Mouse (Mus musculus): ENCODE results near the gene Map1s. TPM values are rescaled to one million over a fixed set of nuclear protein-coding genes. Genes with fewer than 3 reads are reported as not detected.
A peak's percentile ranks its signal among the peaks of the same experiment; 100 is the strongest.

Map1s gene
- polyA plus RNA-seq, 1 experiment from 2014 or later: 26.0 TPM

- Histone ChIP-seq H3K4me2 (no peak overlapping the region), H3K27me3 (ENCODE audit: control insufficient read depth, insufficient read depth, low read length) (no peaks in the 10 kb centered on the region; the same call in 1 of the 2 replicates), H3K4me1 (ENCODE audit: control insufficient read depth, insufficient read depth, low read length) (peaks cover 10% of the 10 kb centered on the region), H3K9ac (ENCODE audit: low read depth, low read length) (no peak overlapping the region), H3K4me3 (ENCODE audit: low read depth, low read length) (no peak overlapping the region), H3K27ac (ENCODE audit: low read depth, low read length) (no peak overlapping the region), H3K36me3 (ENCODE audit: control insufficient read depth, insufficient read depth, low read length) (no peaks in the 10 kb centered on the region), H3K9me3 (replicated peaks; ENCODE audit: control insufficient read depth, low read length) (no peaks in the 10 kb centered on the region)
- WGBS (ENCODE audit: insufficient replicate concordance): 70% methylated on average over 2 of the region's 2 CpGs
- ATAC-seq (replicated peaks; ENCODE audit: insufficient number of reproducible peaks, low FRiP score, low TSS enrichment): no peak
Measured at GRCm38 (mm10) chr8:70900872-70901387, 4.8 kb upstream of the Map1s start.

GRCm38 (mm10) chr8:70902211-70902610 is 3.5 kb upstream of the Map1s start:
- 28% methylated on average over 5 of the region's 5 CpGs for WGBS (ENCODE audit: insufficient replicate concordance)
- H3K4me1 ChIP-seq (ENCODE audit: control insufficient read depth, insufficient read depth, low read length): peaks cover 9% of the 10 kb centered on the region; the same call in 1 of the 2 replicates
- H3K36me3 ChIP-seq (ENCODE audit: control insufficient read depth, insufficient read depth, low read length): no peaks in the 10 kb centered on the region
- H3K27me3 ChIP-seq (ENCODE audit: control insufficient read depth, insufficient read depth, low read length): no peaks in the 10 kb centered on the region; the same call in 1 of the 2 replicates
- no peak overlapping the region for H3K27ac ChIP-seq (ENCODE audit: low read depth, low read length)
- H3K4me2 ChIP-seq: no peak overlapping the region
- no peak for ATAC-seq (replicated peaks; ENCODE audit: insufficient number of reproducible peaks, low FRiP score, low TSS enrichment)
- no peaks in the 10 kb centered on the region for H3K9me3 ChIP-seq (replicated peaks; ENCODE audit: control insufficient read depth, low read length)
- no peak overlapping the region for H3K4me3 ChIP-seq (ENCODE audit: low read depth, low read length)
- H3K9ac ChIP-seq (ENCODE audit: low read depth, low read length): no peak overlapping the region

DNA sequence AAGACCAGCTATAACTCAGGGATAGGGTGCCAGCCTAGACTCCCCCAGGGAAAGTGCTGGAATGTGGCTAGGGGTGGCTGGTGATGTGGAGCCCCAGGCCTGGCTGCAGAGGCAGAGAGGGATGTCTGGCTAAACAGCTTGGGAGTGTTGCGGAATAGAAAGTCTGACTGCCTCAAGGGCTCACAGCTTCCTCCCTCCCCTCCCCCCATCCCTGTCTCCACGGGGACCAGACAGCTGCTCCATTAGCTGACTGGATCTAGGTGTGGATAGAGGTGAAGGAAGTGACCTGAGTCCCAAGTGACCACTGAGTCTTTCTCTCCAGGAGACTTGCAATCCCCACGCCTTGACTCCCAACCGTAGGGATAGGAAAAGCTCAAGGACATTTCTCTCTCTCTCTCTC is 2.6 kb upstream of the Map1s start:
- no peak overlapping the region for H3K27ac ChIP-seq (ENCODE audit: low read depth, low read length)
- no peak overlapping the region for H3K4me2 ChIP-seq
- peaks cover 13% of the 10 kb centered on the region for H3K4me1 ChIP-seq (ENCODE audit: control insufficient read depth, insufficient read depth, low read length)
- 44% methylated on average over 4 of the region's 4 CpGs for WGBS (ENCODE audit: insufficient replicate concordance)
- no peak overlapping the region for H3K4me3 ChIP-seq (ENCODE audit: low read depth, low read length)
- H3K9ac ChIP-seq (ENCODE audit: low read depth, low read length): no peak overlapping the region
- H3K27me3 ChIP-seq (ENCODE audit: control insufficient read depth, insufficient read depth, low read length): no peaks in the 10 kb centered on the region; the same call in 1 of the 2 replicates
- no peaks in the 10 kb centered on the region for H3K9me3 ChIP-seq (replicated peaks; ENCODE audit: control insufficient read depth, low read length)
- H3K36me3 ChIP-seq (ENCODE audit: control insufficient read depth, insufficient read depth, low read length): no peaks in the 10 kb centered on the region
- ATAC-seq (replicated peaks; ENCODE audit: insufficient number of reproducible peaks, low FRiP score, low TSS enrichment): no peak

GRCm38 (mm10) chr8:70903582-70903981 is 2.1 kb upstream of the Map1s start:
- Histone ChIP-seq H3K9me3 (replicated peaks; ENCODE audit: control insufficient read depth, low read length) (no peaks in the 10 kb centered on the region), H3K27ac (ENCODE audit: low read depth, low read length) (no peak overlapping the region), H3K9ac (ENCODE audit: low read depth, low read length) (no peak overlapping the region), H3K36me3 (ENCODE audit: control insufficient read depth, insufficient read depth, low read length) (no peaks in the 10 kb centered on the region), H3K4me3 (ENCODE audit: low read depth, low read length) (no peak overlapping the region), H3K4me2 (no peak overlapping the region), H3K27me3 (ENCODE audit: control insufficient read depth, insufficient read depth, low read length) (no peaks in the 10 kb centered on the region; the same call in 1 of the 2 replicates), H3K4me1 (ENCODE audit: control insufficient read depth, insufficient read depth, low read length) (peaks cover 13% of the 10 kb centered on the region)
- ATAC-seq (replicated peaks; ENCODE audit: insufficient number of reproducible peaks, low FRiP score, low TSS enrichment): no peak

DNA sequence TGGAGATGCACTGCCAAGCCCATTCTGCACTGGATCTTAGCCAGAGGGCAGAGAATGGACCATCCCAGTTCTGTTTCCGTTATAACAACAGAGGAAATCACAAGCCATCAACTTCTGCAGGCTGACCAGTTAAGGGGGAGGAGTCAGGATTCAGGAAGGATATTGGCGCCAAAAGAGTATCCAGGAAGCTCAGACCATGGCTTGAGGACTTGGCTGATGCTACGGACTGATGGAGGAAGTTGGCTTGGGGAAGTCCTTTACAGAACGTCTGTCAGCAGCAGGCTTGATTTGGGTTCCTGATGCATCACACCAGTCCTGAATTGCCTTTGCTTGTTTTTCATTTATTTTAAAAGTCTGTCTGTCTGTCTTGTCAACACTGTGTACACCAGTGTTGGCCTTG is 1.2 kb upstream of the Map1s start:
- Histone ChIP-seq H3K9me3 (replicated peaks; ENCODE audit: control insufficient read depth, low read length) (no peaks in the 10 kb centered on the region), H3K27ac (ENCODE audit: low read depth, low read length) (no peak overlapping the region), H3K36me3 (ENCODE audit: control insufficient read depth, insufficient read depth, low read length) (no peaks in the 10 kb centered on the region), H3K27me3 (ENCODE audit: control insufficient read depth, insufficient read depth, low read length) (no peaks in the 10 kb centered on the region; the same call in 1 of the 2 replicates), H3K9ac (ENCODE audit: low read depth, low read length) (no peak overlapping the region), H3K4me1 (ENCODE audit: control insufficient read depth, insufficient read depth, low read length) (peaks cover 13% of the 10 kb centered on the region), H3K4me3 (ENCODE audit: low read depth, low read length) (no peak overlapping the region), H3K4me2 (no peak overlapping the region)
- 43% methylated on average over 4 of the region's 4 CpGs for WGBS (ENCODE audit: insufficient replicate concordance)
- no peak for ATAC-seq (replicated peaks; ENCODE audit: insufficient number of reproducible peaks, low FRiP score, low TSS enrichment)

DNA sequence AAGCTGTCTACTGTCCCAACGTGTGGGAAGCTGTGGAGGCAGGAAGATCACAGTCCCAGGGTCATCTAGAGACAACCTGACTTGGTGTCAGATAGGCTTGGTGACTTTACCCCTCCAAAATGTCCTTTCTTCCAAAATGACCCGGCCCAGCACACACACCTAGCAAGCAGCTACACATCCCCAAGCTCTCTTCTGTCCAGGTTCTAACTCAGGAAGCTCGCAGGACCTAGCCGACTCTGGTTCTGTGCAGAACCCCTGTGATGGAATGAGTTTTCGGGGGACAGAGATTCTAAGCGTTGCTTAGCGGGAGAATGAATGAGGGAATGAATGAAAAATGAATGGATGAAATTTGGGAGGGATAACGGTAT is 285 bp upstream of the Map1s start:
- H3K4me2 ChIP-seq: peak overlapping the region; percentile 82
- no peaks in the 10 kb centered on the region for H3K36me3 ChIP-seq (ENCODE audit: control insufficient read depth, insufficient read depth, low read length)
- peaks cover 13% of the 10 kb centered on the region for H3K4me1 ChIP-seq (ENCODE audit: control insufficient read depth, insufficient read depth, low read length)
- H3K9ac ChIP-seq (ENCODE audit: low read depth, low read length): peak overlapping the region; percentile 89
- peak overlapping the region; percentile 92 for H3K27ac ChIP-seq (ENCODE audit: low read depth, low read length)
- H3K9me3 ChIP-seq (replicated peaks; ENCODE audit: control insufficient read depth, low read length): no peaks in the 10 kb centered on the region
- WGBS (ENCODE audit: insufficient replicate concordance): 20% methylated on average over 8 of the region's 8 CpGs
- peak; percentile 14; the same call in 1 of the 2 replicates for ATAC-seq (replicated peaks; ENCODE audit: insufficient number of reproducible peaks, low FRiP score, low TSS enrichment)
- no peaks in the 10 kb centered on the region; the same call in 1 of the 2 replicates for H3K27me3 ChIP-seq (ENCODE audit: control insufficient read depth, insufficient read depth, low read length)
- peak overlapping the region; percentile 82 for H3K4me3 ChIP-seq (ENCODE audit: low read depth, low read length)

DNA sequence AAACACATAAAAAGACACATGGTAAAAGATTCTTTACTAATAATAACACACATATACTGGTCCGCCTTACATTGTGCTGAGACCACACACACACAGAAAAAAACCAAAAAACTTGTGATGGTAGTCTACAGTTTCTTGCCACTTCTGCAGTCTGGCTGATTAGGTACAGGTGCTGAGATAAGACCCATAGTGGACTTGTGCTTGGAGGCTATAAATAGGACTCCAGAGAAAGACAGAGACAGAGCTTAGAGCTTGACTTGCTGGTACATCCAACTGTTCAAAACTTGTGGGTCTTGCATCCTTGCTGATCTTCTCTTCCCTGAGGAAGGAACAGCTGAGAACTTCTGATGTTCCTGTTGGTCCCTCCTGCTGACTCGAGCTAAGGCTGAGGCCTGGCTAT is 1.8 kb downstream of the Map1s start:
- no peaks in the 10 kb centered on the region for H3K9me3 ChIP-seq (replicated peaks; ENCODE audit: control insufficient read depth, low read length)
- 0 out of 2 replicates have a peak overlapping the region, but pooled peaks have one; percentile 82 for H3K4me3 ChIP-seq (ENCODE audit: low read depth, low read length)
- no peaks in the 10 kb centered on the region; the same call in 1 of the 2 replicates for H3K27me3 ChIP-seq (ENCODE audit: control insufficient read depth, insufficient read depth, low read length)
- peak overlapping the region; percentile 31 for H3K4me2 ChIP-seq
- H3K27ac ChIP-seq (ENCODE audit: low read depth, low read length): no peak overlapping the region
- no peak for ATAC-seq (replicated peaks; ENCODE audit: insufficient number of reproducible peaks, low FRiP score, low TSS enrichment)
- no peak overlapping the region for H3K9ac ChIP-seq (ENCODE audit: low read depth, low read length)
- peaks cover 11% of the 10 kb centered on the region for H3K36me3 ChIP-seq (ENCODE audit: control insufficient read depth, insufficient read depth, low read length)
- H3K4me1 ChIP-seq (ENCODE audit: control insufficient read depth, insufficient read depth, low read length): peaks cover 13% of the 10 kb centered on the region
- WGBS (ENCODE audit: insufficient replicate concordance): 73% methylated on average over 2 of the region's 2 CpGs

DNA sequence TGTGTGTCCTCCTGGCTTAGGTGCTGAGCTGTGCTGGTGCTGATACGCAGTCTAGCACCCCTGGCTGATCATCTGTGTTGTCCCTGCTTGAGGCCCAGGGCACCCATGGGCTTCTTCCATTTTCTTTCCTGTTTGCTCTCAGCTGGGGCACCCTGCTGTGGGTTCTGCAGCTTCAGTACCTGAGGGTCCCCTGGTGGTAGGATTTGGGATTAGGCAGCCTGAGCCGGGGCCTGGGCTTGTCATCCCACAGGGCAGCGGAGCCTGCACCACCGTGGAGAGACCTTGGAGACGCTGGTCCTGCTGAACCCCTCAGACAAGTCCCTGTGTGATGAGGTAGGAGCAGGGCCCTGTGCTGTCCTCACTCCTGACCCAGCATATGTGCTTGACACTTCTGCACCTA is 5.9 kb downstream of the Map1s start:
- Histone ChIP-seq H3K27ac (ENCODE audit: low read depth, low read length) (no peak overlapping the region), H3K9me3 (replicated peaks; ENCODE audit: control insufficient read depth, low read length) (no peaks in the 10 kb centered on the region), H3K36me3 (ENCODE audit: control insufficient read depth, insufficient read depth, low read length) (peaks cover 41% of the 10 kb centered on the region), H3K4me1 (ENCODE audit: control insufficient read depth, insufficient read depth, low read length) (peaks cover 9% of the 10 kb centered on the region), H3K4me2 (no peak overlapping the region), H3K4me3 (ENCODE audit: low read depth, low read length) (no peak overlapping the region), H3K27me3 (ENCODE audit: control insufficient read depth, insufficient read depth, low read length) (no peaks in the 10 kb centered on the region), H3K9ac (ENCODE audit: low read depth, low read length) (no peak overlapping the region)
- 82% methylated on average over 5 of the region's 5 CpGs for WGBS (ENCODE audit: insufficient replicate concordance)
- ATAC-seq (replicated peaks; ENCODE audit: insufficient number of reproducible peaks, low FRiP score, low TSS enrichment): no peak

DNA sequence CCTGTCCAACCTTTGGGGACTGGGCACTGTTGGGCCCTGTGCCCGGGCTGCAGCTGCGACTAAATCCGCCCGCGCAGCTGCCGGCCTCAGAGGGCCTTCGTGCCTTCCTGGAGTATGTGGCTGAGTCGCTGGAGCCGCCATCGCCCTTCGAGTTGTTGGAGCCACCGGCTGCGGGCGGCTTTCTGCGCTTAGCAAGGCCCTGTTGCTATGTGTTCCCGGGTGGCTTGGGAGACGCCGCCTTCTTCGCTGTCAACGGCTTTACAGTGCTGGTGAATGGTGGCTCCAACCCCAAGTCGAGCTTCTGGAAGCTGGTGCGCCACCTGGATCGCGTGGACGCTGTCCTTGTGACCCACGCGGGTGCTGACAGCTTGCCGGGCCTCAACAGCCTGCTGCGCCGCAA is 7.2 kb downstream of the Map1s start:
- peaks cover 50% of the 10 kb centered on the region for H3K36me3 ChIP-seq (ENCODE audit: control insufficient read depth, insufficient read depth, low read length)

More for the DNA sequence above, 7.2 kb downstream of the Map1s start:
- no peak overlapping the region for H3K27ac ChIP-seq (ENCODE audit: low read depth, low read length)
- no peak overlapping the region for H3K4me3 ChIP-seq (ENCODE audit: low read depth, low read length)
- no peaks in the 10 kb centered on the region for H3K27me3 ChIP-seq (ENCODE audit: control insufficient read depth, insufficient read depth, low read length)
- H3K4me2 ChIP-seq: no peak overlapping the region
- no peak overlapping the region for H3K9ac ChIP-seq (ENCODE audit: low read depth, low read length)
- WGBS (ENCODE audit: insufficient replicate concordance): 82% methylated on average over 30 of the region's 30 CpGs
- no peak for ATAC-seq (replicated peaks; ENCODE audit: insufficient number of reproducible peaks, low FRiP score, low TSS enrichment)
- H3K9me3 ChIP-seq (replicated peaks; ENCODE audit: control insufficient read depth, low read length): no peaks in the 10 kb centered on the region
- no peaks in the 10 kb centered on the region for H3K4me1 ChIP-seq (ENCODE audit: control insufficient read depth, insufficient read depth, low read length)
